Mouse (Mus musculus) liver, adult 2 months (tissue): ENCODE results near the gene Spint1.

Experiments
- CTCF ChIP-seq: fragments of 200-500 bp; IDR thresholded peaks from 2 replicates; pipeline ENCODE4 v1.5.1; 2011; ENCODE audit warnings: low read depth, low read length, control low read depth
- POLR2A ChIP-seq: fragments of 200-500 bp; IDR thresholded peaks from 2 replicates; pipeline ENCODE4 v1.6.1; 2011; ENCODE audit warnings: low read length, control low read depth; ENCODE audit not compliant: insufficient read depth; ENCODE audit errors: extremely low read depth

- no peak for TF ChIP-seq CTCF
- TF ChIP-seq POLR2A: no peak
Observed at GRCm38 (mm10) chr2:119240075-119240818, 3.1 kb downstream of the Spint1 start.
